Mouse (Mus musculus): ENCODE data around the gene Nrxn3. TPM values are rescaled to one million over a fixed set of nuclear protein-coding genes. Genes with fewer than 3 reads are reported as not detected.
A peak's percentile ranks its signal among the peaks of the same experiment; 100 is the strongest.

The Nrxn3 gene
- polyA plus RNA-seq, 1 experiment from 2014 or later, result 3.5 TPM

DNA sequence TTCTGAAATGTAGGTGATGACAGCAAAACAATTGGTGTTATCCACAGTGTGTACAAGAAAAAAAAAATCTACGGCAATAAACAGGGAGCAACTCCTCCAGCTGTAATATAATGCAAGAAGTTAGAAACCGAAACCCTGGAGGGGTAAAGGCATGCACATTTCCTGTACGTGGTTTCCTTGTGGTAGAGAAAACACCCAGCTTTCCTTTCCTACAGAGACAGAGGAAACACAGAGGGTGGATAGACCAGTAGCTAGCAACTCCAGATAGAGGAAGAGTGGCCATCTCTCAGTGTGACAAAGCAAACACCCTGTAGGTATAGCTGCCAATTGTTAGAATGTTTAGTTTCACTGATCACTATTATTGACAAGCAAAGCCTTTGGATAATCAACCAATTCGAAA is 642.2 kb downstream of the Nrxn3 start:
- ATAC-seq (replicated peaks; ENCODE audit: insufficient number of reproducible peaks, low FRiP score, low TSS enrichment, low read depth), result no peak
- H3K27me3 ChIP-seq (ENCODE audit: control insufficient read depth, insufficient read depth, low read length), result no peaks in the 10 kb centered on the region
- no peak overlapping the region for H3K9ac ChIP-seq (replicated peaks; ENCODE audit: low read length)
- no peak overlapping the region for H3K27ac ChIP-seq (replicated peaks; ENCODE audit: low read depth, low read length)
- no peak overlapping the region for H3K4me2 ChIP-seq (ENCODE audit: low read depth, low read length)
- no peaks in the 10 kb centered on the region for H3K4me1 ChIP-seq (ENCODE audit: control insufficient read depth, insufficient read depth, low read length)
- no peaks in the 10 kb centered on the region for H3K36me3 ChIP-seq (replicated peaks; ENCODE audit: control insufficient read depth, insufficient read depth, low read depth, low read length)
- H3K4me3 ChIP-seq (ENCODE audit: low read depth, low read length), result no peak overlapping the region
- H3K9me3 ChIP-seq (replicated peaks; ENCODE audit: control insufficient read depth, low read length), result no peaks in the 10 kb centered on the region
- WGBS, result 56% methylated on average over 4 of the region's 4 CpGs
- DNase-seq (ENCODE audit: low spot score), result no peak

DNA sequence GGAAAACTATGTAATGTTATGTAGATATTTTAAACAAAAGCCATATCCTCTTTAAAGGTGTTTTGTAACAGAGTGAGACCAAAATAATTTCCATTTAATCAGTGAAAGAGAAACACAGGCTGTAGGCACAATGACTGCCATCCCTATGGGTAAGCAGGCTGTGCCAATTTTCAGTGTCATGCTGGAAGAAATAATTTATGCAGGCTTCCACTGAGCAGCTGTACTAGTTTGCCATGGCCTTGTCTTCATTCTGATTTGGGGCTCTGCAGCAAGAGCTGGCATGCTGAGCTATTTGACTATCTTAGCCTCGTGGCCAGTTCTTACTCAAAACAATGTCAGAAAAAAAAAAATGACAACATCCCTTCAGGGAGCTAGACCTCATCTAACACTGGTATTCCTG is 647.3 kb downstream of the Nrxn3 start:
- DNase-seq (ENCODE audit: low spot score), result no peak
- Histone ChIP-seq H3K9me3 (replicated peaks; ENCODE audit: control insufficient read depth, low read length) (no peaks in the 10 kb centered on the region), H3K27me3 (ENCODE audit: control insufficient read depth, insufficient read depth, low read length) (no peaks in the 10 kb centered on the region), H3K36me3 (replicated peaks; ENCODE audit: control insufficient read depth, insufficient read depth, low read depth, low read length) (no peaks in the 10 kb centered on the region), H3K4me2 (ENCODE audit: low read depth, low read length) (no peak overlapping the region), H3K4me3 (ENCODE audit: low read depth, low read length) (no peak overlapping the region), H3K4me1 (ENCODE audit: control insufficient read depth, insufficient read depth, low read length) (no peaks in the 10 kb centered on the region), H3K27ac (replicated peaks; ENCODE audit: low read depth, low read length) (no peak overlapping the region), H3K9ac (replicated peaks; ENCODE audit: low read length) (no peak overlapping the region)
- no peak for ATAC-seq (replicated peaks; ENCODE audit: insufficient number of reproducible peaks, low FRiP score, low TSS enrichment, low read depth)
- WGBS, result 64% methylated on average over 1 of the region's 1 CpGs

DNA sequence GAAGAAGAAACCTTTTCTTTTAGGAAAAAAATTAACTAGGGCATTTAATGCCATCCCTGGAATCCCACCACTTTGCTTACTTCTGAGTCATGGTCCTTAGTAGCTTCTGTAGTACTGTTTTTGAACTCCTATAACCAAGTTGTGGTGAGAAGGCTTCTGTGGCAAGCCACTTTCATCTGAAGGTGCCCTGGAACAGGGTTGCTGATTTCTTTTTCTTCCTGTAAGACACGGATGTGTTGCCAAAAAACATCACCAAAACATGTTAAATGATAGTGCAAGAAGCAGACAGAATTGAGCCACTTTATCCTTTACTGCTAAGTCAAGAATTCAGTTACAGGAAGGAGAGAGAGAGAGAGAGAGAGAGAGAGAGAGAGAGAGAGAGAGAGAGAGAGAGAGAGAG is 653.9 kb downstream of the Nrxn3 start:
- no peak overlapping the region for H3K27ac ChIP-seq (replicated peaks; ENCODE audit: low read depth, low read length)
- ATAC-seq (replicated peaks; ENCODE audit: insufficient number of reproducible peaks, low FRiP score, low TSS enrichment, low read depth), result no peak
- no peaks in the 10 kb centered on the region for H3K4me1 ChIP-seq (ENCODE audit: control insufficient read depth, insufficient read depth, low read length)
- H3K9me3 ChIP-seq (replicated peaks; ENCODE audit: control insufficient read depth, low read length), result no peaks in the 10 kb centered on the region
- H3K36me3 ChIP-seq (replicated peaks; ENCODE audit: control insufficient read depth, insufficient read depth, low read depth, low read length), result no peaks in the 10 kb centered on the region
- H3K4me3 ChIP-seq (ENCODE audit: low read depth, low read length), result no peak overlapping the region
- H3K9ac ChIP-seq (replicated peaks; ENCODE audit: low read length), result no peak overlapping the region
- 70% methylated on average over 1 of the region's 1 CpGs for WGBS
- no peak overlapping the region for H3K4me2 ChIP-seq (ENCODE audit: low read depth, low read length)
- no peaks in the 10 kb centered on the region for H3K27me3 ChIP-seq (ENCODE audit: control insufficient read depth, insufficient read depth, low read length)
- no peak for DNase-seq (ENCODE audit: low spot score)

DNA sequence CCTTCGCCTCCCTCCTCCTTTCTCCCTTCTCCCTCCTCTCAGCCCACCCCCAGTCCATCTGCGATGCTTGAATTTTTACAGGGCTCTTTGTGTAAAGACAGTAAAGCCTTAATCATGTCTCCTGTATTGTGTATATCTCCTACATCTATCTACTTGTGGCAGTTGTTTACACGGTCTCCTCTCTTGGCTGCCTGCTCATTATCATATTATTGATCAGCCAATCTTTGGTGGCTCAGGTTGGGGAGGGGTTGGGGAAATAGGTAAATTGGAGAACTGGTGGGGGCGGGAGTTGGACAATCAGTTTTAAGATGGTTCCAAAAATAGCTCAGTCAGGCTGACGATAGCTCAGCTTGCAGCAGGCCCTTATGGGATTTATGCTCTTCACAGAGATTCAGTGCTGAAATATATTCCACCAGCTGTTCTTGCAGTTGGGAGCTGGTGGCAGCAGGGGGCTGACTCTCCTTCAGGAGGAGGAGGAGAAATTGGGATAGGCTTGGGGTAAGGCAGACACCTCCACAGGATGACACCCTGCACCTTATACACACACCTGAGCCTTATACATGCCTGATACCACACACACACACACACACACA is 654.5 kb downstream of the Nrxn3 start:
- Histone ChIP-seq H3K9me3 (replicated peaks; ENCODE audit: control insufficient read depth, low read length) (no peaks in the 10 kb centered on the region), H3K4me3 (ENCODE audit: low read depth, low read length) (no peak overlapping the region), H3K27ac (replicated peaks; ENCODE audit: low read depth, low read length) (no peak overlapping the region), H3K27me3 (ENCODE audit: control insufficient read depth, insufficient read depth, low read length) (no peaks in the 10 kb centered on the region), H3K36me3 (replicated peaks; ENCODE audit: control insufficient read depth, insufficient read depth, low read depth, low read length) (no peaks in the 10 kb centered on the region), H3K4me1 (ENCODE audit: control insufficient read depth, insufficient read depth, low read length) (no peaks in the 10 kb centered on the region), H3K9ac (replicated peaks; ENCODE audit: low read length) (no peak overlapping the region), H3K4me2 (ENCODE audit: low read depth, low read length) (no peak overlapping the region)
- ATAC-seq (replicated peaks; ENCODE audit: insufficient number of reproducible peaks, low FRiP score, low TSS enrichment, low read depth) (no peak), DNase-seq (ENCODE audit: low spot score) (no peak)
- 50% methylated on average over 5 of the region's 5 CpGs for WGBS

DNA sequence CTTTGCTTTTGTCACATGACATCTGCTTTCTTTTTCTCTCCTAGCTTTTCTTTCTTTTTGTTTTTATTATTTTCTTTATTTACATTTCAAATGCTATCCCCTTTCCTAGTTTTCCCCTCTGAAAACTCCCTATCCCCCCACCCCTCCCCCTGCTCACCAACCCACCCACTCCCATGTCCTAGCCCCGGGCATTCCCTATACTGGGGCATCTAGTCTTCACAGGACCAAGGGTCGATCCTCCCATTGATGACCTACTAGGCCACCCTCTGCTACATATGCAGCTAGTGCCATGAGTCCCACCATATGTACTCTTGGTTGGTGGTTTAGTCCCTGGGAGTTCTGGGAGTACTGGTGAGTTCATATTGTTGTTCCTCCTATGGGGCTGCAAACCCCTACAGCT is 655.0 kb downstream of the Nrxn3 start:
- ATAC-seq (replicated peaks; ENCODE audit: insufficient number of reproducible peaks, low FRiP score, low TSS enrichment, low read depth) (no peak), DNase-seq (ENCODE audit: low spot score) (no peak)
- Histone ChIP-seq H3K9me3 (replicated peaks; ENCODE audit: control insufficient read depth, low read length) (no peaks in the 10 kb centered on the region), H3K27ac (replicated peaks; ENCODE audit: low read depth, low read length) (no peak overlapping the region), H3K4me3 (ENCODE audit: low read depth, low read length) (no peak overlapping the region), H3K36me3 (replicated peaks; ENCODE audit: control insufficient read depth, insufficient read depth, low read depth, low read length) (no peaks in the 10 kb centered on the region), H3K9ac (replicated peaks; ENCODE audit: low read length) (no peak overlapping the region), H3K27me3 (ENCODE audit: control insufficient read depth, insufficient read depth, low read length) (no peaks in the 10 kb centered on the region), H3K4me2 (ENCODE audit: low read depth, low read length) (no peak overlapping the region), H3K4me1 (ENCODE audit: control insufficient read depth, insufficient read depth, low read length) (no peaks in the 10 kb centered on the region)
- WGBS, result 100% methylated on average over 2 of the region's 2 CpGs

DNA sequence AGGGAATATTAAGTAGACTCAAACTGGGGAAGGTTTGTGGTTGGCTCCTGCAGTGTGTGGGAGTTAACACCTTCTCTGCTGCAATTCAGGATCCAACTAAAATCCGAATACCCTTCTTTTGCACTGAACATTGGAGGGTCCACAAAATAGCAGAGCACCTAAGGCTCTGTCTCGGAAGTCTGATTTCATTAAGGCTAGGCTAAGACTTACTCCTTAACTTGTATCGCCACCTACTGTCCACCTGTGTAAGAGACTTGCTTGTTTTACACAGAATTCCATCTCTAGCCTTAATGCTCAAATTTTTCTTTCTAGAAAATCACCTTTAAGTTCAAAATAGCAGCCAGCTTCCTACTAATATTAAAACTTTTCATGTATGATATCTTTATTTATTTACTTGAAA is 660.6 kb downstream of the Nrxn3 start:
- Histone ChIP-seq H3K9ac (replicated peaks; ENCODE audit: low read length) (no peak overlapping the region), H3K36me3 (replicated peaks; ENCODE audit: control insufficient read depth, insufficient read depth, low read depth, low read length) (no peaks in the 10 kb centered on the region), H3K9me3 (replicated peaks; ENCODE audit: control insufficient read depth, low read length) (no peaks in the 10 kb centered on the region), H3K4me2 (ENCODE audit: low read depth, low read length) (no peak overlapping the region), H3K4me1 (ENCODE audit: control insufficient read depth, insufficient read depth, low read length) (no peaks in the 10 kb centered on the region), H3K27me3 (ENCODE audit: control insufficient read depth, insufficient read depth, low read length) (no peaks in the 10 kb centered on the region), H3K4me3 (ENCODE audit: low read depth, low read length) (no peak overlapping the region), H3K27ac (replicated peaks; ENCODE audit: low read depth, low read length) (no peak overlapping the region)
- ATAC-seq (replicated peaks; ENCODE audit: insufficient number of reproducible peaks, low FRiP score, low TSS enrichment, low read depth) (no peak), DNase-seq (ENCODE audit: low spot score) (peak; percentile 57)
- WGBS, result 15% methylated on average over 3 of the region's 3 CpGs

DNA sequence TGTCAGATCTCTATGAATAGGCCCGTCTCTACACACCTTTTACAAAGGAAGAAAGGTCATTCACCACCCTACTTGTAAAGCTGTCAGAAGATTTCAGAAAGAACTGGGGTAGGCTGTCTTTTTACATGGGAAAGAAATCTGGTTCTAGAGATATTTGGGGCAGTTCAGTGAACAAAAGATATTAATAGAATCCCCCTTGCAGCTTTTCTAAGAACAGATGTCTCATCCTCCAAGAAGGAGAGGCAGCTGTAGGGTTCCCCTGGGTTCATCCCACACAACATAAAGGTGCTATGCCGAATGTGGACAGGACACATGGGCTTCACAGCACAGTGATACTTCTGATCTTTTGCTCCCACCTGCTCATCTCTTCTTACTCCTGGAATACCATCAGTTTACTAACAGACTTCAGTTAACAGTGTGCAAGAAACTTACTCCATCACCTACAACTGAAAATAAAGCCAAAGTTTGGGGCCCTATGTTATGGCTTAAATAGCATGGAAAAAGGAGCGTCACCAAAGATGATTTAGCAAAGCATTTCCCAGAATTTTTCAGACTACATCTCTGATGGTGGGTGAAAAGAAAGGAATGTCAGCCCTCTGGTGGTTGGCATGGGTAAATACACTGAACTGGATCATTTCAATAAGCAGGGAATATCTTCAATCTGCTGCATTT is 672.6 kb downstream of the Nrxn3 start:
- WGBS, result 58% methylated on average over 3 of the region's 3 CpGs
- Histone ChIP-seq H3K27me3 (ENCODE audit: control insufficient read depth, insufficient read depth, low read length) (no peaks in the 10 kb centered on the region), H3K27ac (replicated peaks; ENCODE audit: low read depth, low read length) (no peak overlapping the region), H3K9ac (replicated peaks; ENCODE audit: low read length) (no peak overlapping the region), H3K4me3 (ENCODE audit: low read depth, low read length) (no peak overlapping the region), H3K36me3 (replicated peaks; ENCODE audit: control insufficient read depth, insufficient read depth, low read depth, low read length) (no peaks in the 10 kb centered on the region), H3K4me2 (ENCODE audit: low read depth, low read length) (no peak overlapping the region), H3K9me3 (replicated peaks; ENCODE audit: control insufficient read depth, low read length) (no peaks in the 10 kb centered on the region), H3K4me1 (ENCODE audit: control insufficient read depth, insufficient read depth, low read length) (no peaks in the 10 kb centered on the region)
- DNase-seq (ENCODE audit: low spot score) (peak; percentile 45), ATAC-seq (replicated peaks; ENCODE audit: insufficient number of reproducible peaks, low FRiP score, low TSS enrichment, low read depth) (no peak)

DNA sequence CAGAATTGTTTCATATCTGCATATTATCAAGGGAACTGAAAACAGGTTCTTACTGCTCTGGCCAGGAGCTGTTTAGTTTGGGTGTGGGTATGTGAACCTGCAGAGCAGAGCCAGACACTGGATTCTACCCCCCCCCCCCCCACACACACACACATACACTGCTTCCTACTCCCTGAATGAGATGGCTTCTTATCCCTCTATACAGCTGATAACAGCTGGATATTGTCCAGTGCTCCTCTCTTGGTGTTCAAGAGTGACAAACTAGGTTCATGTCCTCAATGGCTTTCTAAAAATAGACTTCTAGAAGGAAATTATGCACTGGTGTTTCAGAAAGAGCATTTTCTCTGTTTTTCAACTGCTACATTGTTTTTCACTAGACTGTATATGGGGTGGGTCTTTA is 713.8 kb downstream of the Nrxn3 start:
- ATAC-seq (replicated peaks; ENCODE audit: insufficient number of reproducible peaks, low FRiP score, low TSS enrichment, low read depth), result no peak

More for the DNA sequence above, 713.8 kb downstream of the Nrxn3 start:
- Histone ChIP-seq H3K27me3 (ENCODE audit: control insufficient read depth, insufficient read depth, low read length) (no peaks in the 10 kb centered on the region), H3K4me3 (ENCODE audit: low read depth, low read length) (no peak overlapping the region), H3K4me2 (ENCODE audit: low read depth, low read length) (no peak overlapping the region), H3K9me3 (replicated peaks; ENCODE audit: control insufficient read depth, low read length) (no peaks in the 10 kb centered on the region), H3K27ac (replicated peaks; ENCODE audit: low read depth, low read length) (no peak overlapping the region), H3K9ac (replicated peaks; ENCODE audit: low read length) (no peak overlapping the region), H3K4me1 (ENCODE audit: control insufficient read depth, insufficient read depth, low read length) (no peaks in the 10 kb centered on the region), H3K36me3 (replicated peaks; ENCODE audit: control insufficient read depth, insufficient read depth, low read depth, low read length) (no peaks in the 10 kb centered on the region)
- DNase-seq (ENCODE audit: low spot score), result no peak
